ENCODE assay signal across 11 mouse cellular contexts in genomic region chr9:43808099-43808498, GRCm38 (mm10).
DNase-seq lines count a peak whose midpoint lies in the region; ATAC-seq lines count a peak whose summit lies in the region.
"Had no signal": no experiment of that assay in that cellular context is flagged by ENCODE, and none has a peak within 500 bp of the region (broad histone marks: within the 10 kb centered on the region; RNA-seq: fewer than 3 reads in every experiment).

No protein-coding gene starts in this region.

- peak; percentile 55; the same call in 1 of the 2 replicates for ATAC-seq in kidney, embryonic 15.5 days (replicated peaks; ENCODE audit: low FRiP score)
- ATAC-seq in embryonic facial prominence, embryonic 12.5 days (ENCODE audit: insufficient number of reproducible peaks, insufficient read depth, low FRiP score, low TSS enrichment): no peak
- peak; percentile 55; the same call in 1 of the 2 replicates for ATAC-seq in hindbrain, embryonic 12.5 days (ENCODE audit: low FRiP score)
- ATAC-seq in midbrain, embryonic 12.5 days (ENCODE audit: low FRiP score, low read depth): peak; percentile 9; the same call in 1 of the 2 replicates
- ATAC-seq in heart, embryonic 11.5 days (replicated peaks; ENCODE audit: insufficient number of reproducible peaks, low FRiP score, low TSS enrichment): no peak

- 5% methylated on average over 3 of the region's 4 CpGs for WGBS in kidney, embryonic 15.5 days
- 8% methylated on average over 3 of the region's 4 CpGs for WGBS in embryonic facial prominence, embryonic 12.5 days
- WGBS in hindbrain, embryonic 12.5 days: 12% methylated on average over 3 of the region's 4 CpGs
- WGBS in midbrain, embryonic 12.5 days: 14% methylated on average over 3 of the region's 4 CpGs
- 18% methylated on average over 3 of the region's 4 CpGs for WGBS in heart, embryonic 11.5 days (ENCODE audit: insufficient replicate concordance)

- no peak for DNase-seq in kidney, postnatal 25 days
- DNase-seq in gastrocnemius, postnatal 25 days: no peak

- no peak overlapping the region for H3K4me3 ChIP-seq in kidney, embryonic 15.5 days (replicated peaks)
- H3K4me3 ChIP-seq in embryonic facial prominence, embryonic 12.5 days: no peak overlapping the region
- no peak overlapping the region for H3K4me3 ChIP-seq in hindbrain, embryonic 12.5 days
- H3K4me3 ChIP-seq in midbrain, embryonic 12.5 days: no peak overlapping the region
- H3K4me3 ChIP-seq in heart, embryonic 11.5 days (ENCODE audit: low read depth, low read length): no peak overlapping the region
- H3K4me3 ChIP-seq: erythroblast, embryonic 14.5 days; heart, adult 2 months; layer of hippocampus, adult 2 months had no signal

- no peak overlapping the region for H3K4me2 ChIP-seq in kidney, embryonic 15.5 days
- no peak overlapping the region for H3K4me2 ChIP-seq in embryonic facial prominence, embryonic 12.5 days (replicated peaks)
- H3K4me2 ChIP-seq in hindbrain, embryonic 12.5 days (replicated peaks): no peak overlapping the region
- H3K4me2 ChIP-seq in midbrain, embryonic 12.5 days (replicated peaks): no peak overlapping the region
- H3K4me2 ChIP-seq in heart, embryonic 11.5 days: no peak overlapping the region

- no peaks in the 10 kb centered on the region for H3K9me3 ChIP-seq in kidney, embryonic 15.5 days (replicated peaks)
- no peaks in the 10 kb centered on the region for H3K9me3 ChIP-seq in embryonic facial prominence, embryonic 12.5 days
- H3K9me3 ChIP-seq in hindbrain, embryonic 12.5 days (replicated peaks): no peaks in the 10 kb centered on the region
- H3K9me3 ChIP-seq in midbrain, embryonic 12.5 days: no peaks in the 10 kb centered on the region
- no peaks in the 10 kb centered on the region for H3K9me3 ChIP-seq in heart, embryonic 11.5 days (replicated peaks; ENCODE audit: control insufficient read depth, low read length)

- no peak overlapping the region for H3K27ac ChIP-seq in kidney, embryonic 15.5 days
- peak overlapping the region; percentile 55; the same call in 1 of the 2 replicates for H3K27ac ChIP-seq in embryonic facial prominence, embryonic 12.5 days
- peak overlapping the region; percentile 58 for H3K27ac ChIP-seq in hindbrain, embryonic 12.5 days
- H3K27ac ChIP-seq in midbrain, embryonic 12.5 days (replicated peaks): 0 out of 2 replicates have a peak overlapping the region, but pooled peaks have one; percentile 46
- no peak overlapping the region for H3K27ac ChIP-seq in heart, embryonic 11.5 days (ENCODE audit: low read depth, low read length)
- H3K27ac ChIP-seq: heart, adult 2 months; layer of hippocampus, adult 2 months; liver, embryonic 14.5 days had no signal

- H3K4me1 ChIP-seq in kidney, embryonic 15.5 days: peaks cover 17% of the 10 kb centered on the region
- H3K4me1 ChIP-seq in embryonic facial prominence, embryonic 12.5 days: peaks cover 16% of the 10 kb centered on the region
- H3K4me1 ChIP-seq in hindbrain, embryonic 12.5 days: peaks cover 31% of the 10 kb centered on the region
- peaks cover 18% of the 10 kb centered on the region for H3K4me1 ChIP-seq in midbrain, embryonic 12.5 days
- H3K4me1 ChIP-seq in heart, embryonic 11.5 days (ENCODE audit: control insufficient read depth, insufficient read depth, low read length): peaks cover 6% of the 10 kb centered on the region; the same call in 1 of the 2 replicates

- no peaks in the 10 kb centered on the region; the same call in none of the 2 replicates for H3K36me3 ChIP-seq in kidney, embryonic 15.5 days
- H3K36me3 ChIP-seq in embryonic facial prominence, embryonic 12.5 days: peaks cover 5% of the 10 kb centered on the region; the same call in 1 of the 2 replicates
- peaks cover 22% of the 10 kb centered on the region for H3K36me3 ChIP-seq in hindbrain, embryonic 12.5 days
- H3K36me3 ChIP-seq in midbrain, embryonic 12.5 days: peaks cover 22% of the 10 kb centered on the region; the same call in 1 of the 2 replicates
- no peaks in the 10 kb centered on the region for H3K36me3 ChIP-seq in heart, embryonic 11.5 days (ENCODE audit: control insufficient read depth, insufficient read depth, low read length)

- no peak overlapping the region for H3K9ac ChIP-seq in kidney, embryonic 15.5 days
- H3K9ac ChIP-seq in embryonic facial prominence, embryonic 12.5 days: no peak overlapping the region
- H3K9ac ChIP-seq in hindbrain, embryonic 12.5 days: no peak overlapping the region
- H3K9ac ChIP-seq in midbrain, embryonic 12.5 days (replicated peaks): no peak overlapping the region
- H3K9ac ChIP-seq in heart, embryonic 11.5 days (ENCODE audit: low read depth, low read length): no peak overlapping the region
- H3K9ac ChIP-seq: liver, embryonic 14.5 days had no signal

- peaks cover 8% of the 10 kb centered on the region; the same call in 1 of the 2 replicates for H3K27me3 ChIP-seq in kidney, embryonic 15.5 days
- H3K27me3 ChIP-seq in embryonic facial prominence, embryonic 12.5 days: no peaks in the 10 kb centered on the region
- H3K27me3 ChIP-seq in hindbrain, embryonic 12.5 days: no peaks in the 10 kb centered on the region
- no peaks in the 10 kb centered on the region for H3K27me3 ChIP-seq in midbrain, embryonic 12.5 days
- H3K27me3 ChIP-seq in heart, embryonic 11.5 days (ENCODE audit: control insufficient read depth, insufficient read depth, low read length): no peaks in the 10 kb centered on the region

Comparison
In these comparisons a context has a peak if more than half of its experiments do, and no peak if none do; other contexts are left out.
1. ATAC-seq: peak in kidney, embryonic 15.5 days (single experiment), hindbrain, embryonic 12.5 days (single experiment) and midbrain, embryonic 12.5 days (single experiment); none in embryonic facial prominence, embryonic 12.5 days (single experiment) and heart, embryonic 11.5 days (single experiment).
2. H3K27ac ChIP-seq: peak in embryonic facial prominence, embryonic 12.5 days (single experiment), hindbrain, embryonic 12.5 days (single experiment) and midbrain, embryonic 12.5 days (single experiment); none in kidney, embryonic 15.5 days (single experiment) and heart, embryonic 11.5 days (single experiment).